Mouse (Mus musculus): ENCODE data around the gene Tubgcp4. TPM values are rescaled to one million over a fixed set of nuclear protein-coding genes. Genes with fewer than 3 reads are reported as not detected.
"Not testable (repeated sequence)": the region's sequence is repeated elsewhere in the genome, so short reads cannot be mapped to it uniquely, and the experiment has no call there.

Tubgcp4 gene
- polyA plus RNA-seq (2015; fragmentation: Nextera tagmentation; extraction: Ambion mirVana) = 27.4 and 35.7 TPM in 2 replicates

DNA sequence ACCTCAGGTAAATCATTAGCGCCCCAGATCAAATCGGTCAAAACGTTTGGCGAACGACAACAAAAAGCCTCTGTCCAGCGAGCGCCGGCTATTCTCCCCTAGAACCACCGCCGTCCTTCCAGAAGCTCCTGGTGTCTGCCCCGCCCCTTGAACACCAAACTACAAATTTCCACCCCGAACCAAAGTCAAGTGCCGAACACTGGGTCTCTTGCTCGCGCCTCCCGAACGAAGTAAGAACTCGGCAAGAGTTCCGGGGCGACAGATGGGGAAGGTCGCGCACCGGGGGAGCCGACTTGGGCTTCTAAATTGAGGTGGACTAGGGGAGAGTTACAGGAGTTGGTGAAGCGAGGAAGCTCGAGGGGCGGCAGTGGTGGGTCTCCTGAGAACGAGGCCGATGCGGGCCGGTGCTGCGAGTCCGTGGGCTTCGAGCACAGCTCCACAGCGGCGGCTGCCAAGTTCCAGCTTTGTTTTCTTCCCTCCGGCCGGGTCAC lies at the start of gene Tubgcp4:
Tubgcp4 (plus strand) TSS at position 174 of the 491 bp plus-strand sequence.
- ATAC-seq (replicated peaks; ENCODE audit: insufficient number of reproducible peaks, insufficient read depth, low FRiP score, low read depth) = peak; percentile 16; the same call in 1 of the 2 replicates
- peak within 1 kb of the TSS; percentile 88 for H3K27ac ChIP-seq
- H3K36me3 ChIP-seq = peaks cover 27% of the 10 kb centered on the region
- peak within 1 kb of the TSS; percentile 91 for H3K4me3 ChIP-seq
- peak within 1 kb of the TSS; percentile 73 for H3K4me2 ChIP-seq
- peaks cover 18% of the 10 kb centered on the region for H3K4me1 ChIP-seq (replicated peaks)
- H3K9me3 ChIP-seq (replicated peaks) = no peaks in the 10 kb centered on the region
- H3K27me3 ChIP-seq = no peaks in the 10 kb centered on the region
- WGBS = under 1% methylated on average over 37 of the region's 38 CpGs
- H3K9ac ChIP-seq = peak within 1 kb of the TSS; percentile 79

GRCm38 (mm10) chr2:121126302-121126701 lies 44.2 kb upstream of the Tubgcp4 start:
- not testable (repeated sequence) for H3K4me3 ChIP-seq; H3K36me3 ChIP-seq; ATAC-seq (replicated peaks; ENCODE audit: insufficient number of reproducible peaks, insufficient read depth, low FRiP score, low read depth); H3K4me2 ChIP-seq; H3K27me3 ChIP-seq; H3K9ac ChIP-seq; H3K9me3 ChIP-seq (replicated peaks); H3K4me1 ChIP-seq (replicated peaks); H3K27ac ChIP-seq
- 83% methylated on average over 5 of the region's 5 CpGs for WGBS

GRCm38 (mm10) chr2:121127536-121127935 lies 42.9 kb upstream of the Tubgcp4 start:
- ATAC-seq (replicated peaks; ENCODE audit: insufficient number of reproducible peaks, insufficient read depth, low FRiP score, low read depth) = no peak
- H3K36me3 ChIP-seq = no peaks in the 10 kb centered on the region
- H3K4me2 ChIP-seq = no peak overlapping the region
- no peaks in the 10 kb centered on the region for H3K9me3 ChIP-seq (replicated peaks)
- WGBS = 71% methylated on average over 1 of the region's 1 CpGs
- H3K4me3 ChIP-seq = no peak overlapping the region
- H3K9ac ChIP-seq = no peak overlapping the region
- H3K27me3 ChIP-seq = no peaks in the 10 kb centered on the region
- H3K27ac ChIP-seq = no peak overlapping the region
- no peaks in the 10 kb centered on the region for H3K4me1 ChIP-seq (replicated peaks)

DNA sequence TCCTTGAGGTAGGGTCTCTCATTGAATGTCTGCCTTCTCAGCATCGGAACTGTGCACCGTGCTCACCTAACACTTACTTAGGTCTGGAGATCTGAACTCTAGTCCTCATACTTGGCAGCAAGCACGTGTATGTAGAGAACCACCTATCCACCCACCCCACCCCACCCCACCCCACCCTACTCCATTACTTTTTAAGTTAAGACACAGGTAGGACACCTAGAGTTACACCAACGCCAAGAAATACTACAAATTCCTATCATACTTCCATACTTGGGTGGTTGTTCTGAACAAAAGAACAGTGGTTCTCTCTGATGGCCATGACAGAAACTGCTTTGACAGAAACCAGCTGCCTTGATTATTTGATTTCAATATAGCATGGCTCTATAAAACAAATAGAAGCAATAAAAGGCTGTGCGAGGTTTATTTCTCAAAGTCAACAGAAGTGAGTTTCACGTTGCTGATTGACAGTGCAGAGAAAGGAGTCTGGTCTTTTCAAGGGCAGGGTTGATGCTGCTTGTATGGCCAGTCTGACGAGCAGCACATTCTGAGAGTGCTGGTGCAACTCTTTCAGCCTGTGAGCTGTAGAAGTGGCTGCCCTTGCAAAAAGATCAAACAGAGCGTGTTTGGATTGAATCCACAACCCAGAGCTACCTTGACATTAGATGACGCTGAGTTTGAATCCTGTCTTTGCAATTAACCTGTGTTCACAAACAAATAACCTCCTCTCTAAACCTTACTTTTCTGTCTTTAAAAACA lies 41.4 kb upstream of the Tubgcp4 start:
- no peak for ATAC-seq (replicated peaks; ENCODE audit: insufficient number of reproducible peaks, insufficient read depth, low FRiP score, low read depth)

GRCm38 (mm10) chr2:121132822-121133221 lies 37.6 kb upstream of the Tubgcp4 start:
- Histone ChIP-seq H3K36me3 (no peaks in the 10 kb centered on the region), H3K9me3 (replicated peaks) (no peaks in the 10 kb centered on the region), H3K27me3 (no peaks in the 10 kb centered on the region), H3K27ac (no peak overlapping the region), H3K9ac (no peak overlapping the region), H3K4me1 (replicated peaks) (peaks cover 3% of the 10 kb centered on the region), H3K4me2 (no peak overlapping the region), H3K4me3 (no peak overlapping the region)
- no peak for ATAC-seq (replicated peaks; ENCODE audit: insufficient number of reproducible peaks, insufficient read depth, low FRiP score, low read depth)
- WGBS = 51% methylated on average over 1 of the region's 1 CpGs

More for the DNA sequence above, 41.4 kb upstream of the Tubgcp4 start:
- Histone ChIP-seq H3K4me1 (replicated peaks) (no peaks in the 10 kb centered on the region), H3K4me3 (no peak overlapping the region), H3K9ac (no peak overlapping the region), H3K27me3 (no peaks in the 10 kb centered on the region), H3K4me2 (no peak overlapping the region), H3K27ac (no peak overlapping the region), H3K36me3 (no peaks in the 10 kb centered on the region), H3K9me3 (replicated peaks) (no peaks in the 10 kb centered on the region)
- WGBS = 61% methylated on average over 9 of the region's 9 CpGs

DNA sequence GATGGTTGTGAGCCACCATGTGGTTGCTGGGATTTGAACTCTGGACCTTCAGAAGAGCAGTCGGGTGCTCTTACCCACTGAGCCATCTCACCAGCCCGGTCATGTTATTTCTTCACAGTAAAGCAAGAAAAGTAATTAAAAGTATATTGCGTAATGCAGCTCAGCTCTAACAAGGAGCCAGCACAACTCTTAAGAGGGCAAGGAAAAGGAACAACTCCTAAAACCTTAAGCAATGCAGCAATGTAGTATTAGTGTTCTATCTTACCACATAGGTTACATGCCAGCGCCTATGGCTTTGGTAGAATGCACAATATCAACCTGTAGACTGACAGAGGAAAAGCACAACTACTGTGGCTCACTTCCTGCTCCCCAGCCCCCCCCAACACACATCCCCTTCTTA lies 33.1 kb upstream of the Tubgcp4 start:
- no peaks in the 10 kb centered on the region for H3K27me3 ChIP-seq
- no peak overlapping the region for H3K4me3 ChIP-seq
- H3K36me3 ChIP-seq = peaks cover 10% of the 10 kb centered on the region
- H3K27ac ChIP-seq = no peak overlapping the region
- no peak for ATAC-seq (replicated peaks; ENCODE audit: insufficient number of reproducible peaks, insufficient read depth, low FRiP score, low read depth)
- peak overlapping the region; percentile 15; the same call in 1 of the 2 replicates for H3K4me2 ChIP-seq
- H3K9ac ChIP-seq = no peak overlapping the region
- WGBS = 99% methylated on average over 4 of the region's 4 CpGs
- no peaks in the 10 kb centered on the region for H3K9me3 ChIP-seq (replicated peaks)
- H3K4me1 ChIP-seq (replicated peaks) = peaks cover 33% of the 10 kb centered on the region

DNA sequence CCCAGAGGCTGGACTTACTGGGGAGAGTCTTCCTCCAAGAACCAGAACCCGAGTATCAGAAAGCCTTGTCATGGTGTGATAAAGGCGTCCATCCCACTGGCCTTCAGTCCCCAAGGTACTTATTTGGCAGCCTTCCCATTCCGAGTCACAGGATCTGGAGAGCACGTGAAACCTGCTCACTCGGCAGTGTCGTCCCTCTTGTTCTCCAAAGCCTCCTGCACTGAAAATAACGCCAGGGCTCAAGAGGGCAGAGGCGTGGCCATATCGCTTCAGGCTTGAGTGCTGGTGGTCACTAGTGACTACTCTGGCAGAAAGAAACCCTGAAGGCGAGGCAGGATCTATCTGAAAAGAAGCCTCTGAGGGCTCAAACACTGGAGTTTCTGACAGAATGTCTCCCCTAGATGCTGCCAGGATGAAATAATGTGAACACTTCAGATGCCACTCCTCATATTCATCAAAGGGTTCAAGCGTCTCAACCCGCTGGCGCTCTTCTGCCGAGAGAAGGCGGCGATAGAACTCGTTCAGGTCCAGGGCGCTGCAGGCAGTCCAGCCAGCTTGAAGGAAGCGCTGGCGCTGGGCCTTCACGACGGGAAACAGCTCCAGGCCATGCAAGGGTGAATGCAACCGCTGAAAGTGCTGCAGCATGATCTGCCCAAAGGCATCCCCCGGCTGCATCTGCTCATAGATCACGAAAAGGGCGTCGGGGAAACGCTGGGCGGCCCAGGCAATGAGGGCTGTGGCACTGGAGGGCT lies 31.0 kb upstream of the Tubgcp4 start:
- 27% methylated on average over 29 of the region's 29 CpGs for WGBS
- H3K4me2 ChIP-seq = peak overlapping the region; percentile 94
- peak overlapping the region; percentile 90 for H3K9ac ChIP-seq
- H3K4me3 ChIP-seq = peak overlapping the region; percentile 67
- peaks cover 33% of the 10 kb centered on the region for H3K4me1 ChIP-seq (replicated peaks)
- H3K9me3 ChIP-seq (replicated peaks) = no peaks in the 10 kb centered on the region
- peak; percentile 11; the same call in 1 of the 2 replicates for ATAC-seq (replicated peaks; ENCODE audit: insufficient number of reproducible peaks, insufficient read depth, low FRiP score, low read depth)
- H3K27me3 ChIP-seq = no peaks in the 10 kb centered on the region
- peaks cover 19% of the 10 kb centered on the region for H3K36me3 ChIP-seq
- H3K27ac ChIP-seq = peak overlapping the region; percentile 99

- H3K4me2 ChIP-seq = peak within 1 kb of the TSS; percentile 94
- H3K4me1 ChIP-seq (replicated peaks) = peaks cover 33% of the 10 kb centered on the region
- peak within 1 kb of the TSS; percentile 67 for H3K4me3 ChIP-seq
- H3K36me3 ChIP-seq = peaks cover 19% of the 10 kb centered on the region
- under 1% methylated on average over 87 of the region's 87 CpGs for WGBS
- peak within 1 kb of the TSS; percentile 99 for H3K27ac ChIP-seq
- ATAC-seq (replicated peaks; ENCODE audit: insufficient number of reproducible peaks, insufficient read depth, low FRiP score, low read depth) = peak; percentile 92
- H3K27me3 ChIP-seq = no peaks in the 10 kb centered on the region
- H3K9ac ChIP-seq = peak within 1 kb of the TSS; percentile 90
- no peaks in the 10 kb centered on the region for H3K9me3 ChIP-seq (replicated peaks)
Observed at GRCm38 (mm10) chr2:121140018-121140882, 30.2 kb upstream of the Tubgcp4 start, which contains the start of the genes Adal and Lcmt2. Gene Adal, plus strand, starts transcription at chr2:121140428. Gene Lcmt2, minus strand, starts transcription at chr2:121140653.

GRCm38 (mm10) chr2:121141216-121142035 lies 29.0 kb upstream of the Tubgcp4 start:
- Histone ChIP-seq H3K9me3 (replicated peaks) (no peaks in the 10 kb centered on the region), H3K4me3 (peak overlapping the region; percentile 67), H3K27me3 (no peaks in the 10 kb centered on the region), H3K36me3 (peaks cover 27% of the 10 kb centered on the region), H3K27ac (peak overlapping the region; percentile 99), H3K4me1 (replicated peaks) (peaks cover 33% of the 10 kb centered on the region), H3K4me2 (peak overlapping the region; percentile 94), H3K9ac (peak overlapping the region; percentile 90)
- 72% methylated on average over 16 of the region's 16 CpGs for WGBS
- ATAC-seq (replicated peaks; ENCODE audit: insufficient number of reproducible peaks, insufficient read depth, low FRiP score, low read depth) = no peak

DNA sequence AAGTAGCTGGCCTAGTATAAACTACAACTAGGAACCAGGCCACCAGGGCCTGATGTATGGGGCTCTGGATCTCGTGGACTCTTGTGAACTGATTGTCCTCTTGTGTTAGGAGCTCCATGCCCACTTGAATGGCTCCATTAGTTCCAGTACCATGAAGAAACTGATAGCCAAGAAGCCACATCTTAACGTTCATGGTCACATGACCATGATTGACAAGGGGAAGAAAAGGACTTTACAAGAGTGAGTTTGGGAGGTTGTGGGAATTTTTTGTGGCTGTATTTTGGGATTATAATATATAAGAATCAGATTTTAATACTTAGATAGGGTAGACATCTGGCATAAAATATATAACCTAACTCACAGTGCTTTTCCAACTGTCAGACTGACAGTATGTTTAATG lies 28.0 kb upstream of the Tubgcp4 start:
- peaks cover 34% of the 10 kb centered on the region for H3K36me3 ChIP-seq
- no peak overlapping the region for H3K9ac ChIP-seq
- H3K4me2 ChIP-seq = no peak overlapping the region
- no peaks in the 10 kb centered on the region for H3K27me3 ChIP-seq
- H3K9me3 ChIP-seq (replicated peaks) = no peaks in the 10 kb centered on the region
- no peak for ATAC-seq (replicated peaks; ENCODE audit: insufficient number of reproducible peaks, insufficient read depth, low FRiP score, low read depth)
- 69% methylated on average over 2 of the region's 2 CpGs for WGBS
- no peak overlapping the region for H3K4me3 ChIP-seq
- H3K27ac ChIP-seq = no peak overlapping the region
- peaks cover 32% of the 10 kb centered on the region for H3K4me1 ChIP-seq (replicated peaks)

Measured in heart, embryonic 15.5 days (tissue).